Mouse (Mus musculus) layer of hippocampus, adult 11-12 months (tissue): ENCODE measurements around the gene Gm20873.
"Not testable (repeated sequence)": the region's sequence is repeated elsewhere in the genome, so short reads cannot be mapped to it uniquely, and the experiment has no call there.

Experiments used
- DNase-seq: peaks from one replicate; pipeline ENCODE4 v3.0.0; 2022; ENCODE audit warnings: low spot score

The Gm20873 gene

DNA sequence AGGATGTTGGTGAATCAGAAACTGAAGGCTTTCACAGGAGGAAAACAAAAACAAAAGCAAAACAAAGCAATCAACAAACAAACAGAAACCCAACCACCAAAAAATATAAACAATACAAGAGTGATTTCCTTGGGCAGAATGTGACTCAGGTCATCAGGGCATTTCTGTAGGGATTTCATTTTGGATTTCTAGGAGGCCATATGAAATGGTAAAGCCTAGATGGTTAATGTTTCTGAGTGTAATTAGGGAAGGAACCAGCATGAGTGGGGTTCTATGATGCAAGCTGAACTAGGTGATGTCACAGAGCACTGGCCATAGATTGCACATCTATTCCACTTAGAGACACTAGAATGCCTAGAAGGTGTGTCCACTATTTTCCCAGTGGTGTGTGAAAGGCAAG is at the start of gene Gm20873:
Gene Gm20873 (plus strand): TSS at position 301 of the 400 bp plus-strand sequence.
- not testable (repeated sequence) for DNase-seq

DNA sequence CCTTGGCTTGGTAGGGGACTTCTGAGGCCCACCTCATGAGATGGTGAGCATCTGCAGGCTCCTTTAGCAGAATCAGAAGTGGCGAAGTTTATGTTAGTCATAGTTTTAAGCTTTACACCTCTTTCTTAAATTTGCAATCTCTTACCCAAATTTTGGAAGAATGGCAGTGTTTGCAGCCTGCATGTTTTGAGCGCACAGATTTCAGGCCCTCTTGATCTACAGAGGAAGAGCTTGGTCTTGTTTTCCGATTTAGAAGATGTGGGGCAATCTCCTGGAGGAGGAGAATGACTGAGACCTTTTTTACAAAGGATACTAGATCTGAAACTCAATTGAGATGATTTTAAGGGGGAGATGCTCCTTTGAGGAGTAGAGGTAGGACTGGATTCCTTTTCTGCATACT is 29.0 kb upstream of the Gm20873 start, which contains the start of gene Gm21746:
Gene Gm21746 (minus strand): TSS at position 101 of the 400 bp plus-strand sequence.
- not testable (repeated sequence) for DNase-seq
